Mouse (Mus musculus) 416B (cell line): Measurements from ENCODE around the gene Ranbp6.

Experiments
- DNase-seq: peaks from one replicate; pipeline ENCODE4 v3.0.0; 2011; ENCODE audit warnings: low read depth

The Ranbp6 gene

DNA sequence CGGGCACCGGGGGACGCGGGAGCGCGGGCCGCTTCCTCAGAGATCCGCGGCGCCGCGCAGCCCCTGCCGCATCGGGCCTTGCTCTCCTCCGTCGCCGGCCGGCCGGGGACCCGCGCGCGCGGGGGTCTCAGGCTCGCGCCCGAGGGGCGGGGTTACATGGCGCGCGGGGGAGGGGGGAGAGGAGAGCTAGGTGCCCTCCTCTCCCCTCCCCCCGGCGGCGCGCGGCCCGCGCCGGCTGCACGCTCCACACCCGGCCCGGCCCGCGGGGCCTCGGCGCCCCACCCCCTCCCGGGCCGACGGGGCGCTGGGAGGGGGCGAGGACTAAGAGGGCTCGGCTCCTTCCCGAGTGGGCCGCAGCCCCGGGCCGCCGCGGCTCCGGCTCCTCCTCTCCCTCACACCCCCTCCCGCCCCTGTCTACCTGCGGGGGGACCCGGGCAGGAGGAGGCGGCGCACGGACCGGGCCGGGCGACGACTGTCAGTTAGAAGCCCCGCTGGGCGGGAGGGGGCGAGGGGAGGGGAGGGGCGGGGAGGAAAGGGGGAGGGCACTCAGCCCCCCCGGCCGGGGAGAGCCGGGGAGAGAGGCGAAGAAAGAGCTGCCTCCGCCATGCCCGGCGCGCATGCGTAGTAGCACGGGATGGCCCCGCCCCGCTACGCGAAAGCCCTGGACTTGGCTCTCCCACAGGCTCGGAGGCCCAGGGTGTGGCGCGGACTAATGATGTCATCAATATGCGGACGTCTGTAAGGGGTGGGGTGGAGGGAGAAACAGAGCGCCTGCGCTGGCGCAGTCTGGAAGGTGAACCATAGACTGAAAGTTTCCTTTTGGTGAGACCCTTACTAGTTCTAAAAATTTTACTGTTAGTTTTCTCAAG lies 6.6 kb downstream of the Ranbp6 start, which contains the start of gene 9930021J03Rik:
TSS of gene 9930021J03Rik (minus strand) at position 73 of the 869 bp plus-strand sequence.
- DNase-seq, result peak; percentile 99

DNA sequence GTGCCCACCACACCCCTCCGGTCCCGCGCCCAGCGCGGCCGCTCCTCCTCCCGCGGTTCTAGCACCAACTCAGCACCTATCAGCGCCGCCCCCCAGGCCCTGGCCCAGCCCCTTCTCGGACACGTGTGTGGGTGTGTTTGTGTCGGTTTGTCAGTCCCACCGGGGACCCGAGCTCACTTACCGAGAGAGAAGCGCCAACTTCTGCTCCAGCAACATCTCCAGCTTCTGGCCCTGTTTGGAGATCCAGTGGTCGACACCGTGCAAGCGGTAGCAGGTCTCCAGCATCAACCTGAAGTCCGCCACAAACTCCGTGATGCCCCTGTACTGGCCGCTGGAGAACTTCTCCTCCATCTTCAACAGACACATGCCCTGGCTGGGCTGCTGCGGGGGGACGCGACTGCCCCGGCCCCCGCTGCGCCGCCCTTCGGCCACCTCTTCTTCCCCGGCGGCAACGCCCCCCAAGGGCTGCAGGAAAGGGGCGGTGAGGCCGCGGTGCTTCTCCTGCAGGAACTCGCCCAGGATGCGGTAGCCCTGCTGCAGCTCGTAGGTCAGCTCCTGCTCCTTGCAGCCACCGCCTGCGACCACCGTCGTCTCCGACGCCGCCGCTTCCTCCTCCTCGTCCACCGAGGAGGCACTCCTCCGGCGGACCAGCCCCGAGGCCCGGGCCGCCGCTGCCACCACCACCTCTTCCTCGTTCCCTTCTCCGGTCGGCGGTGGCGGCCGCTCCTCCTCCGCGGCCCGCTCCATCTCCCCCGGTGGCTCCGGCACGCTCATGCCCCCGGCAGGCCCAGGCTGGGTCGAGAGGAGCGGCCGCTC lies 7.5 kb downstream of the Ranbp6 start:
- peak; percentile 86 for DNase-seq

DNA sequence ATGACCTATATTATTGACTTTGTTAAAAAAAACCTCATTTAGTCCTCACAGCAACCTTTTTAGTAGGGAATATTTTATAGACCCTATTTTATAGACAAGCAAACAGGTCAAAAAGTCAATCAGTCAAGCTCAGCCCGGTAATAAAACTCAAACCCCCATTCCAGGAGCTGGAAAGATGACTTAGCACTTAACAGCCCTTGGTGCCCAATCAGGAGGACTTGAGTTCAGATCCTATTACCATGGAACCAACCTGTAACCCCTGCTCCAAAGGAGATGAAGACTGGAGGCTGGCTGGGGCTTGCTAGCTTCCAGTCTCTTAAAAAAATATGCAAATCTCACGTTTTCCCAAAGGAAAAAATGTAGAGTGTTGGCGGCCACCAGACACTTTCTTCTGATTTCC lies 8.8 kb downstream of the Ranbp6 start:
- peak; percentile 36 for DNase-seq

DNA sequence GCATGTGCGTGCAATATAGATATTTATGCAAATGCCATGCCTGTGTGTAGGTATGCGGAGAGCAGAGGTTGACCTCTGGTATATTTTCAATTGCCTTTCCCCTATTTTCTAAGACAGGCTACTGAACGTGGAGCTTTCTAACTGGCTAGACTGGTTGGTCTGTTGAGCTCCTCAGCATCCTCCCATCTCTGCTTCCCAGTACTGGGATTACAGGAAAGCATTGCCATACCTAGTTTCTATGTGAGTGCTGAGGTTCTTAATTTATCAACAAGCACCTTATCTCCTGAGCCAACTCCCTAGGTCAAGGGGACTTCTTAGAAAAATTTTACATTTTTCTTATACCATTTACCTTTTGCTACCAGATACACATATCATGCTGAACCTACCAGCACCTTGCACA lies 15.4 kb downstream of the Ranbp6 start:
- no peak for DNase-seq

DNA sequence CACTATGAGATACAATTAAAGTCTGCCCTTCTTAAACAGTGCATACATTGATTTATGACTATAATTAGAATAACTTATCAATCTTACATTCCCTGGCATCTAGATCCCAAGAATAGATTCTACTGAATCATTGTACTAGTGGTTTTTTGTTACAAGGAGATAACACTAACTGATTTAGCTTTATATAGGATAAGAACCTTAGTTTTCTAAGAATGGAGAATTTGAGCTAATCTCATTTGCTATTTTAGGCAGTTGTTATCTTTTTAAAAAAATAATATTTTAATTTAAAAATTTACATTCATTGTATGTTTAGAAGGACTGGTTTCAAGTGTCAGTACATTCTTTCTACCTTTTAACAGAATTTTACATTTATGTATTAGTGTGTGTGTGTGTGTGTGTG lies 24.8 kb downstream of the Ranbp6 start:
- DNase-seq, result no peak

DNA sequence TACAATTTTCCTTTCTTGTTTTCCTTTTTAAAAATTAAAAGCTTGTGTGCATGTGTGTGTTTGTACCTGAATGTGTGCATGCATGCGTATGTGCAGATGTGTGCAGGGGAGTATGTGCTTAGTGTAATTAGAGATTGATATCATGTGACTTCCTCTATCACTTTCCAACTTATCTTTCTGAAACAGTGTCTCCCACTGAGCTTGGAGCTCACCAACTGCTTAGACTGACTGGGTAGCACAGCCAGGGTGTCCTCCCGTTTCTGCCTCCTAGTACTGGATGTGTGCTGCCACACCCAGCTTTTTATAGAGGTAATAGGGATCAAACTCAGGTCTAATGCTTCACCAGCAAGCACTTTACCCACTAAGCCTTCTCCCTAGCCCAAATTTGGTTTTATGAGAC lies 29.9 kb downstream of the Ranbp6 start:
- DNase-seq, result no peak
